Mouse (Mus musculus) embryonic fibroblast, embryonic 13.5 days (primary cell): ENCODE results near the gene Ptgir. TPM values are rescaled to one million over a fixed set of nuclear protein-coding genes. Genes with fewer than 3 reads are reported as not detected.

Source experiments
- H3K27ac ChIP-seq: 2 replicates; pipeline ENCODE4 v1.5.1; 2012; ENCODE audit warnings: low read length, control low read depth, inconsistent platforms; ENCODE audit not compliant: insufficient read depth
- H3K4me1 ChIP-seq: 2 replicates; pipeline ENCODE4 v1.6.1; 2011; ENCODE audit warnings: low read length; ENCODE audit not compliant: control insufficient read depth, insufficient read depth
- H3K4me3 ChIP-seq: 2 replicates; pipeline ENCODE4 v1.5.1; 2011; ENCODE audit warnings: mild to moderate bottlenecking, control low read depth, low read length; ENCODE audit not compliant: insufficient read depth
- CTCF ChIP-seq: IDR thresholded peaks from 2 replicates; pipeline ENCODE4 v1.5.1; 2011; ENCODE audit warnings: mild to moderate bottlenecking, control low read depth, low read length, moderate library complexity, borderline replicate concordance; ENCODE audit not compliant: insufficient read depth
- POLR2A ChIP-seq: IDR thresholded peaks from 2 replicates; pipeline ENCODE4 v1.6.1; 2011; ENCODE audit warnings: low read depth, mild to moderate bottlenecking, control low read depth, low read length, moderate library complexity
- polyA plus RNA-seq: library from polyadenylated mRNA; stranded (reverse); fragments of >200 nt; gene quantifications from 2 replicates; pipeline ENCODE4 v1.2.4, GENCODE M21; 2011; ENCODE audit warnings: low read depth; ENCODE audit not compliant: missing spikeins, insufficient read length

Gene Ptgir
- polyA plus RNA-seq, 1 experiment, result 1.6 TPM

DNA sequence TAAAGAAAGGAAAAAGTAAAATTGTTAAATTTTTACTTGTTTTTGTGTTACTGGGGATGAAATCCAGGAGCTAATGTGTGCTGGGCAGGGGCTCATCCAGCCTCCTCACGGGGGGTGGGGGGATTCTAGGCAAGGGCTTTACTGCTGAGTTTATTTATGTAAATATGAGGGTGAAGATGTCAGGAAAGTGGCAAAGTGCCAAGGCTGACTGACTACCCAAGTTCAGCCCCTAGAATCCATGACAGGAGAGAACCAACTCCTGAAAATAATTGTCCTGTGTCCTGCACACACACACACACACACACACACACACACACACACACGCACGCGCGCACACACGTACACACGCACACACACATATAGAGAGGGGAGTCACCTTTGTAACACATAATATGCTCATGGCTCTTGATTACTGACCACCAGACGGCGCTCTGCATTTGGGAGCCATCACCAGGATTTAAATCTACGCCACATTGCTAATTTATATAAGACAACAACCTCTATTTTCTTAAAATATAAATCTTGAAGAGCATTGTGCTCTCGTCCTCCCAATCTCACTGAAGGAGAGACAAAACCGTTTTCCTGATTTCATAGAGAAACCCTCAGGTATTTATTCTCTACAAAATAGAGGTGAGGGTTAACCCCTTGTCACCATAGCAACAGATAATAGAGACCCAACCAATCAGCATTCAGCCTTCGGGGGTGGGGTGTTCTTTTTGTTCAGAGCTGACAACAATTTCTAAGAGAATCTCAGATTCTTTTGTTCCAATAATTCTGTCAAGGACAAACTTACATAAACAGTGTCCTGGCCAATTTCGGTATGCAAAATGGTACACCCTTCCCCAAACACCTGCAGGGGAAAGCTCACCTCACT, 26.7 kb downstream of the Ptgir start:
- no peak overlapping the region for H3K4me3 ChIP-seq
- H3K4me1 ChIP-seq, result no peaks in the 10 kb centered on the region
- TF ChIP-seq POLR2A (no peak), CTCF (peak; percentile 13; the same call in 1 of the 2 replicates)
- H3K27ac ChIP-seq, result no peak overlapping the region

DNA sequence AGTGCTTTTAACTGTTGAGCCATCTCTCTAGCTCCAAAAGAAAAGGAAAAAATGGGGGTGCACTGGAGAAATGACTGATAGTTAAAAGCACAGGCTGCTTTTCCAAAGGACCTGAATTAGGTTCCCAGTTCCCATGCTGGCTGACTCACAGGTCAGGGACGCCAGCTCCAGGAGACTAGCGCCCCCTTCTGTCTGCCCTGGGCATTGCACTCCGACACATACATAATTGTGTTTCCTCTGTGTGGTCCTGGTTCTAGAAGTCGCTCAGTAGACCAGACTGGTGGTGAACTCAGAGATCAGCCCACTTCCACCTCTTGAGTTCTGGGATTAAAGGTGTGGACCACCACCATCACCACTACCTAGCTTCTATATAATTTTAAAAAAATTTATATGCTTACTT, 31.0 kb downstream of the Ptgir start:
- H3K27ac ChIP-seq, result no peak overlapping the region
- H3K4me1 ChIP-seq, result peaks cover 12% of the 10 kb centered on the region
- no peak for TF ChIP-seq POLR2A
- peak; percentile 38; the same call in 1 of the 2 replicates for TF ChIP-seq CTCF
- H3K4me3 ChIP-seq, result no peak overlapping the region

DNA sequence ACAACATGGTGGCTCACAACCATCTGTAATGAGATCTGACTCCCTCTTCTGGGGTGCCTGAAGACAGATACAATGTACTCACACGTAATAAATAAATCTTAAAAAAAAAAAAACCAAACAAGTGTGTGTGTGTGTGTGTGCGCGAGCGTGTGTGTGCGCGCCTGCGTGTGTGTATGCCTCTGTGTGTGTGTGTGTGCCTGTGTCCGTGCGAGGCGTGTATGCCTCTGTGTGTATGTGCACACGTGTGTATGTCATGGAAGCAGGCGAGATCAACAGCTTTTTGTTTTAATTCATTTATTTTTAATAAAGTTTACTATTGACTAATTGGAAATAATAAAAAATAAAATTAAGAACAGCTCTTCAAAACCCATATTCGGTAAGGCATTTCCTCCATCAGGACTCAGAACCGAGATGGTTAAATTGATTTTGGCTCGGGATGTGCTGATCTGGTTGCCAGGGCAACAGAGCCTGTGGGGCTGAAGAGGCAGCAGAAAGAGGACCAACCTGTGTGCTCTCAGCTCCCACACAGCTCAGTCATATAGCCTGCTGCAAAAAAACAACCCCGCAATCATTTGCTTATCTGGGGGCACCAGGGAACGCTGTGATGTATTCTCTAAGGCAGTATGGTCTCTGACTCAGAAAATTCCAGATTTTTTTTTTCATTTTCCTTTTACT, 32.0 kb downstream of the Ptgir start:
- Histone ChIP-seq H3K4me1 (peaks cover 12% of the 10 kb centered on the region), H3K4me3 (no peak overlapping the region), H3K27ac (no peak overlapping the region)
- TF ChIP-seq POLR2A, result no peak
- no peak for TF ChIP-seq CTCF

DNA sequence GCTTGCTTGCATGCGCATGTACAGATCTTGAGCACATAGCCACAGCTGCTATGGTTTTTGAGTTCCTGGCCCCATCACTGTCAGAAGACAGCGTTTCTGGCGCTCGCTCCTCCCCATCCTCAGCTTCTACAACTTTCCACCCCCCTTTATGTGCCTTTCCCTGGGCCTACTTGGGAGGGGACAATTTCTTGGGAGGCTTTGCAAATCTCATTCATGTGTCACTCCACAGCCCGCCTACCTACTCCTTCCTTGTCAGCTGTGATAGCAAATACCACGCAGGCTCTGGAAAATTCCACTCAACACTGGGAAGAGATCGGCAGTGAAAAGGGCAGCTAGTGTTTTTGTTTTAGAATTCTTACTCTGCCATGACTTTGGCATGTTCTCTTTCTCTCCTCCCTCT, 34.0 kb downstream of the Ptgir start:
- TF ChIP-seq CTCF, result no peak
- no peak for TF ChIP-seq POLR2A
- H3K4me3 ChIP-seq, result no peak overlapping the region
- peak overlapping the region; percentile 42 for H3K27ac ChIP-seq
- H3K4me1 ChIP-seq, result peaks cover 12% of the 10 kb centered on the region

DNA sequence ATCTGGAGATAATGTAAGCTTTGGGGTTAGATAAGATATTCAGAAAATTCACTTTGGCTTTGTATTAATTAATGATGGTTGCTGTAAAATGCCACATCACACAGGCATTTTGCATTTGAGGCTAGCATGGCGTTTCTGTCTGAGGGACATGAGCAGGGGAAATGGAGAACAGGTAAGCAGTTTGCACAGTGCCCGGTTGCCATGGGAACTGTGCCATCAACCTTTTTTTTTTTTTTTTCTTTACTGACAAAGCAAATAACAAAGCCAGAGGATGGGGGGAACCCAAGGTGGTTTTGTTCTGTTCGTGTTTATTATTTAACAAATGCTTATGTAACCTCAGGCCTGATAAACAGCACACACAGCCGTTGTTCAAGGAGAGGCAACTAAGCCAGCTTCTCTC, 36.6 kb downstream of the Ptgir start:
- Histone ChIP-seq H3K4me1 (peaks cover 12% of the 10 kb centered on the region), H3K4me3 (no peak overlapping the region)
- TF ChIP-seq POLR2A, result no peak
- TF ChIP-seq CTCF, result no peak

DNA sequence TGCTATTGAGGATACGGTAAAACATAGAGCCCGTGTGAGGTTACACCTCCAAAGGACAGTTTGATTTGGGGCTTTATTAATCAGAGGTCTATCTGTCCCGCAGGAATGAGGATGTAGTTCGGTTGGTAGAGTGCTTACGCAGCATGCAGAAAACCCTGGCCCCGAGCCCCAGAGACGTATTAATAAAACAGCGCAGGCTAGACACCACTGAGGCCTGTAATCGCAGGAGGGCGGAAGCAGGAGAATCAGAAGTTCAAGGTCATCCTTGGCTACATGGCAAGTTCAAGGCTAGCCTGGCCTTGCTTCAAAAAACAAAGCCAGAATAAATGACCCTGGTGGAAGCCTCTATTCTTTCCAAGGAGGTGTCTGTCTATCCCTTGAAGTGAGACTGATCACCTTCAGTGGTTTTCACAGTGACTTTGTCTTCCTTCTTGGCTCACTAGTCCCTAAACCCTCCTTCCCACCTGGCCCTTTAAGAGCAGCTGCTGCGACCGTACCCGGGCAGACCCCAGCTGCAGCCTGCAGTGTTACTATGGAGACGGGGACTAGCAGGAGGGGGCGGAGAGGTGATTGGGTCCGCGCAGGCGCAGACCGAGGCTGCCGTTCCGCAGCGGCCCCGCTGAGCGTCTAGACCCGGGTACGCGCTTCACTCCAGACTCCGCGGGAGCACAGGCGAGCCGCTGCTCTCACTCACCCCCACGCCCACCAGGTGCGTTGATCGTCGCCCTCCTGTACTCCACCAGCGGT, 37.9 kb downstream of the Ptgir start, which contains the start of gene Pnmal2:
Pnmal2 (plus strand) TSS at position 622 of the 747 bp plus-strand sequence.
- Histone ChIP-seq H3K27ac (no peak within 1 kb of the TSS), H3K4me3 (peak within 1 kb of the TSS; percentile 36), H3K4me1 (peaks cover 12% of the 10 kb centered on the region)
- peak; percentile 58; the same call in 1 of the 2 replicates for TF ChIP-seq POLR2A
- TF ChIP-seq CTCF, result no peak

More for the DNA sequence above, 36.6 kb downstream of the Ptgir start:
- H3K27ac ChIP-seq, result no peak overlapping the region

DNA sequence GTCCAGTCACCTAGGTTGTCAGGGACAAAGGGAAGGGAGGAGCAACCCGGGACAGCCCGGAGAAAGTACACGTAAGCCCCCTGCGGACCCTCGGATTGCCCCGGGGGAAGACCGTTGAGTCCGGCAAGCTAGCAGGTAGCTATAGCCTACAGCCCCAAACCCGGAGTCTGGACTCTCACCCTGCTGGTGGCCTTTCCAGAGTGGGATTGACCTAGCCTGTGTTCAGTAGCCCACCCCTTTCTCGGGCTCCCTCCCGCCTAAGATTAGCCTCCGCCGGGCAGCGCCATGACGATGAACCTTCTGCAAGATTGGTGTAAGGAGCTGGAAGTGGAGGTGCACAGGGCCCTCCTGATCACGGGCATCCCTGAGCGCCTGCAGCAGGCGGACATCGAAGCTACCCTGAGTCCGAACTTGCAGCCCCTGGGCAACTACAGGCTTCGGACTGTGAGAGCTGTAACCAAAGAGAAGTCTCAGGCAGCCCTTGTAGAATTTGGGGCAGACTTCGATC, 38.6 kb downstream of the Ptgir start:
- H3K4me3 ChIP-seq, result peak overlapping the region; percentile 36
- peaks cover 11% of the 10 kb centered on the region for H3K4me1 ChIP-seq
- no peak overlapping the region for H3K27ac ChIP-seq
- TF ChIP-seq POLR2A (no peak), CTCF (no peak)

DNA sequence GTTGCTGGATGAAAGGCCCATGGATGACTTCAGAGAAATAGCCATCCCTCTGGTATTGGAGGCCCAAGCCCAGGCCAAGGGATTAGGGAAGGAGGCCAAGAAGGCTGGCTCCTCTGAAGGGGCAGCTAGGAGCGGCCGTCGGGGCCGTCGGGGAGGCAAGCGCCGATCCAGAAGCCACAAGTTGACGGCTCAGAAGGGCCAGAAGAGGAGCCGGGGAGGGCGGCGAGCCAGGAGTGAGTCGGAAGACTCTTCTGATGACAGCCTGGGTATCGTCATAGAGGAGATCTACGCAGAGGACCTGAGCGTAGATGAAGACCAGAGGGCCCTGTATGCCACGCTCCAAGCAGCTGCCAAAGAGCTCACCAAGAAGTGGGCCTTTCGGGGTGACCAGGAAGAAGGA, 39.1 kb downstream of the Ptgir start:
- H3K4me3 ChIP-seq, result no peak overlapping the region
- H3K4me1 ChIP-seq, result peaks cover 6% of the 10 kb centered on the region
- no peak overlapping the region for H3K27ac ChIP-seq
- TF ChIP-seq POLR2A (no peak), CTCF (no peak)
